Mouse (Mus musculus) brain, adult 2 months (tissue): ENCODE results near the gene Cnih2.

ENCODE experiments used
- DNase-seq: peaks from one replicate; pipeline ENCODE4 v3.0.0; 2011; ENCODE audit warnings: low read depth, low spot score

The Cnih2 gene

GRCm38 (mm10) chr19:5098363-5099143 lies at the start of gene Cnih2:
Cnih2 (minus strand) TSS chr19:5098521.
- peak; percentile 82 for DNase-seq

- DNase-seq: peak; percentile 85
Measured at GRCm38 (mm10) chr19:5139640-5140039, 41.3 kb upstream of the Cnih2 start.

- no peak for DNase-seq
Measured at GRCm38 (mm10) chr19:5131237-5131636, 32.9 kb upstream of the Cnih2 start.

GRCm38 (mm10) chr19:5129770-5130169 lies 31.4 kb upstream of the Cnih2 start:
- DNase-seq: peak; percentile 48

GRCm38 (mm10) chr19:5124055-5124614 lies 25.8 kb upstream of the Cnih2 start:
- peak; percentile 79 for DNase-seq

GRCm38 (mm10) chr19:5123241-5123640 lies 24.9 kb upstream of the Cnih2 start:
- no peak for DNase-seq

- no peak for DNase-seq
Measured at GRCm38 (mm10) chr19:5122492-5122891, 24.2 kb upstream of the Cnih2 start.

- DNase-seq: no peak
Measured at GRCm38 (mm10) chr19:5118384-5118698, 20.0 kb upstream of the Cnih2 start, which contains the start of gene Klc2. Klc2 (minus strand) TSS chr19:5118560.

GRCm38 (mm10) chr19:5117494-5118383 lies 19.4 kb upstream of the Cnih2 start:
- peak; percentile 95 for DNase-seq

GRCm38 (mm10) chr19:5113783-5114182 lies 15.5 kb upstream of the Cnih2 start:
- DNase-seq: peak; percentile 84

GRCm38 (mm10) chr19:5109659-5110453 lies 11.5 kb upstream of the Cnih2 start:
- peak; percentile 49 for DNase-seq

GRCm38 (mm10) chr19:5108702-5109101 lies 10.4 kb upstream of the Cnih2 start:
- DNase-seq: no peak

- no peak for DNase-seq
Measured at GRCm38 (mm10) chr19:5108271-5108575, 9.9 kb upstream of the Cnih2 start.

GRCm38 (mm10) chr19:5107556-5108270 lies 9.4 kb upstream of the Cnih2 start:
- no peak for DNase-seq

- peak; percentile 99 for DNase-seq
Measured at GRCm38 (mm10) chr19:5106731-5107191, 8.4 kb upstream of the Cnih2 start, which contains the start of gene Rab1b. Rab1b (minus strand) TSS chr19:5107072.

GRCm38 (mm10) chr19:5106074-5106473 lies 7.8 kb upstream of the Cnih2 start:
- DNase-seq: no peak

- no peak for DNase-seq
Measured at GRCm38 (mm10) chr19:5097521-5098362, 579 bp downstream of the Cnih2 start.

- DNase-seq: no peak
Measured at GRCm38 (mm10) chr19:5095887-5096474, 2.3 kb downstream of the Cnih2 start.

GRCm38 (mm10) chr19:5094746-5095417 lies 3.4 kb downstream of the Cnih2 start:
- DNase-seq: peak; percentile 60
